ENCODE assay signal across 9 mouse cellular contexts in genomic region chr15:41155169-41155638, GRCm38 (mm10).
DNase-seq lines count a peak whose midpoint lies in the region; ATAC-seq and TF ChIP-seq lines count a peak whose summit lies in the region.
"Had no signal": no experiment of that assay in that cellular context is flagged by ENCODE, and none has a peak within 500 bp of the region (broad histone marks: within the 10 kb centered on the region; RNA-seq: fewer than 3 reads in every experiment).

No protein-coding gene starts in this region.

- TF ChIP-seq CTCF in left cerebral cortex, adult 2 months (IDR thresholded peaks at IDR 0.05) = no peak

- intact Hi-C loops in left cerebral cortex, adult 2 months (cut with DNase I) = no loop called here
- intact Hi-C loops in heart, postnatal 10 days (cut with DNase I) = no loop called here

- H3K9ac ChIP-seq in midbrain, embryonic 15.5 days = peak overlapping the region; percentile 16

- under 1% methylated on average over 16 of the region's 16 CpGs for WGBS in midbrain, embryonic 15.5 days

- peaks cover 15% of the 10 kb centered on the region for H3K4me1 ChIP-seq in midbrain, embryonic 15.5 days

- H3K4me2 ChIP-seq in midbrain, embryonic 15.5 days = peak overlapping the region; percentile 51

- H3K4me3 ChIP-seq in left cerebral cortex, adult 2 months = peak overlapping the region; percentile 18
- peak overlapping the region; percentile 27 for H3K4me3 ChIP-seq in midbrain, embryonic 15.5 days

- H3K36me3 ChIP-seq in midbrain, embryonic 15.5 days (replicated peaks) = no peaks in the 10 kb centered on the region

- no peak for DNase-seq in left cerebral cortex, adult 2 months (ENCODE audit: extremely low spot score in 1 of 2, low spot score in 2 of 2)
- no peak for DNase-seq in left cerebral cortex, adult 18-20 months (ENCODE audit: low spot score in 2 of 2)
- DNase-seq in embryo, embryonic 10 days (ENCODE audit: low spot score) = peak; percentile 58
- peak; percentile 44 to 57 for DNase-seq in heart, postnatal 10 days
- DNase-seq in kidney, postnatal 25 days = peak; percentile 27 to 40
- no peak for DNase-seq in natural killer cell, adult 2 months (ENCODE audit: low spot score in 2 of 2)
- DNase-seq in urinary bladder, postnatal 14 days (ENCODE audit: low spot score) = no peak

- H3K27ac ChIP-seq in left cerebral cortex, adult 2 months = no peak overlapping the region
- peak overlapping the region; percentile 51 for H3K27ac ChIP-seq in midbrain, embryonic 15.5 days

- ATAC-seq in midbrain, embryonic 15.5 days (replicated peaks) = peak; percentile 89
- ATAC-seq: Patski had no signal

- no peaks in the 10 kb centered on the region for H3K27me3 ChIP-seq in midbrain, embryonic 15.5 days (replicated peaks)

- no peaks in the 10 kb centered on the region for H3K9me3 ChIP-seq in midbrain, embryonic 15.5 days

Comparison
In these comparisons a context has a peak if more than half of its experiments do, and no peak if none do; other contexts are left out.
1. DNase-seq: peak in embryo, embryonic 10 days (single experiment), heart, postnatal 10 days (2 of 2) and kidney, postnatal 25 days (2 of 2); none in left cerebral cortex, adult 2 months (0 of 2), left cerebral cortex, adult 18-20 months (0 of 2), natural killer cell, adult 2 months (0 of 2) and urinary bladder, postnatal 14 days (single experiment).